Mouse (Mus musculus) myocyte (in vitro differentiated cells): ENCODE measurements around the gene Col6a1.

Experiments
- CEBPB ChIP-seq: IDR thresholded peaks from 2 replicates; pipeline ENCODE4 v1.6.1; 2011; ENCODE audit warnings: mild to moderate bottlenecking, moderate library complexity; ENCODE audit not compliant: poor library complexity, insufficient read depth, severe bottlenecking
- E2F4 ChIP-seq: IDR thresholded peaks from one replicate; pipeline ENCODE4 v1.6.1; 2011; ENCODE audit warnings: mild to moderate bottlenecking, control low read depth, moderate library complexity; ENCODE audit not compliant: insufficient read depth
- MAX ChIP-seq: IDR thresholded peaks from one replicate; pipeline ENCODE4 v1.6.1; 2011; ENCODE audit warnings: low read depth, mild to moderate bottlenecking, control low read depth
- MYOD1 ChIP-seq, 3 experiments: IDR thresholded peaks; one replicate each; pipeline ENCODE4 v1.6.1; 2011; ENCODE audit warnings: control low read depth in 2 of 3, low read depth in 2 of 3, mild to moderate bottlenecking in 2 of 3, moderate library complexity in 1 of 3; ENCODE audit not compliant: insufficient read length in 2 of 3, control insufficient read depth in 1 of 3
- MYOG ChIP-seq, 3 experiments: IDR thresholded peaks; one replicate each; pipeline ENCODE4 v1.6.1; 2011; ENCODE audit warnings: control low read depth in 2 of 3, low read depth in 2 of 3, mild to moderate bottlenecking in 2 of 3; ENCODE audit not compliant: insufficient read length in 2 of 3, control insufficient read depth in 1 of 3, insufficient read depth in 1 of 3
- POLR2A ChIP-seq: IDR thresholded peaks from one replicate; pipeline ENCODE4 v1.6.1; 2011; ENCODE audit warnings: low read depth, mild to moderate bottlenecking, control low read depth, moderate library complexity; ENCODE audit not compliant: insufficient read length
- POLR2AphosphoS2 ChIP-seq: IDR thresholded peaks from one replicate; pipeline ENCODE4 v1.6.1; 2011; ENCODE audit warnings: low read depth, control low read depth; ENCODE audit not compliant: insufficient read length
- REST ChIP-seq: IDR thresholded peaks from one replicate; pipeline ENCODE4 v1.6.1; 2011; ENCODE audit warnings: mild to moderate bottlenecking, control low read depth, moderate library complexity; ENCODE audit not compliant: insufficient read depth, insufficient read length
- SRF ChIP-seq: IDR thresholded peaks from one replicate; pipeline ENCODE4 v1.6.1; 2011; ENCODE audit warnings: low read depth; ENCODE audit not compliant: control insufficient read depth, insufficient read length
- TCF12 ChIP-seq: IDR thresholded peaks from one replicate; pipeline ENCODE4 v1.6.1; 2011; ENCODE audit warnings: mild to moderate bottlenecking, control low read depth; ENCODE audit not compliant: poor library complexity, insufficient read depth, severe bottlenecking
- TCF3 ChIP-seq: IDR thresholded peaks from one replicate; pipeline ENCODE4 v1.6.1; 2011; ENCODE audit warnings: low read depth, control low read depth; ENCODE audit not compliant: insufficient read length
- USF1 ChIP-seq: IDR thresholded peaks from one replicate; pipeline ENCODE4 v1.6.1; 2011; ENCODE audit warnings: low read depth, mild to moderate bottlenecking, control low read depth, moderate library complexity

GRCm38 (mm10) chr10:76683977-76684376 lies 42.0 kb downstream of the Col6a1 start:
- TF ChIP-seq E2F4 (no peak), SRF (no peak), MYOG (IDR thresholded peaks at IDR 0.05; ENCODE audit: control insufficient read depth in 1 of 3, insufficient read depth in 1 of 3, insufficient read length in 2 of 3, low read depth in 2 of 3) (no peak), USF1 (no peak), POLR2A (no peak), MYOD1 (IDR thresholded peaks at IDR 0.05; ENCODE audit: control insufficient read depth in 1 of 3, insufficient read length in 2 of 3, low read depth in 2 of 3) (no peak), MAX (no peak), TCF3 (no peak), POLR2AphosphoS2 (no peak), CEBPB (no peak), REST (no peak), TCF12 (no peak)
